Mouse (Mus musculus): ENCODE data around the gene Ccpg1.

DNA sequence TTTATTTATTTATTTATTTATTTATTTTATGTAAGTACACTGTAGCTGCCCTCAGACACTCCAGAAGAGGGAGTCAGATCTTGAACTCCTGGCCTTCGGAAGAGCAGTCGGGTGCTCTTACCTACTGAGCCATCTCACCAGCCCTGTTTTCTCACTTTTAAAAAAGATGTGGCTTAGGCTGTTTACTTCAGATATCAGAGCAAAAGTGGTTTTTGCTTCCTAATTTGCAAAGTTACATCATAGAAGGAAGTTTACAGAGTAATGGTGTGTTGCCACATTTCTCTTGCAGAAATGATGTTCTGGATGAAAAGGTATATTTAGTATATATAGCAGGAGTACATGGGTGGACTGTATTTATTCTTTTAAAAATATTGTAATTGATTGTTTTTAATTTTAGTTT lies 6.2 kb downstream of the Ccpg1 start:
- TF ChIP-seq POLR2A (IDR thresholded peaks at IDR 0.05; ENCODE audit: insufficient read depth, low read length) (no peak), CTCF (IDR thresholded peaks at IDR 0.05; ENCODE audit: low read depth, low read length) (no peak), EP300 (IDR thresholded peaks at IDR 0.05; ENCODE audit: insufficient read depth, low read depth, low read length) (no peak)

Data from ES-Bruce4 (cell line).